Mouse (Mus musculus): ENCODE data around the gene Magi2. TPM values are rescaled to one million over a fixed set of nuclear protein-coding genes. Genes with fewer than 3 reads are reported as not detected.

The Magi2 gene
- polyA plus RNA-seq, 1 experiment from 2014 or later, result 0.78 TPM

DNA sequence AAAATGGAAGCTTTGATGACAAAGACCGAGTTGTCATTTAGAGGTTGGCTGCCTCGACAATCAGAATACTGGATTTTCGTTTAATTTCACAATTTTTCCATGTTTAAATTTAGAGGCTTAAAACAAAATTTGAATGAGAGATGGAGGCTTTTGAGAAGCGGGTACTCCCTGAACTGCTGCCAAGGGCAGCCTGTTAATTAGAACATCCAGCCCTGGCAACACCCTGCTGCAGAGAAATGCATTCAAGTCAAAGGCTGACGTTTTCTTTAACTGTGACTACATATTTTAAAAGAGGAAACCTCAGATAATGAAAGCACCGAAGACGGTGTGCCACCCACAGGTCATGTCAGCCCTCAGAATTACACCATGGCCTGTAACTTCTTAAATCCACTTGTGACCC is 1415.4 kb downstream of the Magi2 start:
- no peak for DNase-seq (ENCODE audit: low spot score)

DNA sequence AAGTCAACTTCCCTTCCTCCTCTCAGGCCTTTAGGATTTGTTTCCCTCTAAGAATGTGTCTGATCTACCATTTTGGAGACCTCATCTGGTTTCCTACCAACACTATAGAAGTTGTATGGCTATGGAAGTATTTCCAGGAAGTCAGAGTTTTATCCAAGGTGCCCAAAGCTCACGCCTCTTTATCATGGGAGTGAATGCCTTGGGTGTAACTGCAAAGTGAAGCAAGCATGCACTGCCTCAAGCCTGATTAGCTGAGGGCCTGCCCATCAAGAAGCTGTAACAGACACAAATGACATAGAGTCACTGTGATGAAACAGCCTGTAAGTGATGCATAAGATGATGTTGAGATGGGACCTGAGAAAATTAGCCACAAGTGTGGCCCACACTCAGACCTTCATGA is 1416.9 kb downstream of the Magi2 start:
- no peak for DNase-seq (ENCODE audit: low spot score)

GRCm38 (mm10) chr5:20646947-20647346 is 1420.1 kb downstream of the Magi2 start:
- no peak for DNase-seq (ENCODE audit: low spot score)

- DNase-seq (ENCODE audit: low spot score), result no peak
These were observed 1426.8 kb downstream of the Magi2 start for GRCm38 (mm10) chr5:20653425-20654185.

DNA sequence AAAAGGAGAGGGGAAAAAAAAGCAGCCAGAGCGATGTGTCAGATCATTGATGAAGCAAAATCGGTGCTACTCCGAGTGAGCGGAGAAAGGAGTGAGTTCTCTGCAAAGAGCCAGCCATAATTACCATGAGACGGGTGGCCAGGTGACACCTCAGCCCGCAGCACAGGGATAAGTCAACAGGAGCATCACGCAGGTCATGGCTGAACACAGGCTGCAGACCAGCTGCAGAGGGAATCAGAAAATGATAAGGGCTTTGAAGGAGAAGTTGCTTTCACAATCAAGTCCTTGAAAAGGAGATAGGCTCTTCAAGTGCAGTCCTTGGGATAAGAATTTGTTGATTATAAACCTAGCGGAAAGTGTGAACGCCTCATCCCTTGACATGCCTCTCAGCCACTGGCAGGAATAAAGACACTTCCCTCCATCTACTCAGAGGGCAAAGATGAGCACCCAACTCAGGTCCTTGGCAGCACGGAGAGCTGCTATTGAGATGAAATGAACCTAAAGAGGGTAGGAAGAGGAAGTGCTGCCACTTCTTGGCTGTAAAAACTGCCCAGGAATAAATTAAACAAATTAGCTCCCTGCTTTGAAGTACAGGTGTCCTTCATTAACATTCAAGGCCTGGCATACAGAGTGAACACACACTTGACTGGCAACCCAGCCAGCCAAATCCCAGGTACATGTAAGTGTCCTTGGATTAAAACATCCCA is 1428.1 kb downstream of the Magi2 start:
- no peak for DNase-seq (ENCODE audit: low spot score)

- DNase-seq (ENCODE audit: low spot score), result no peak
These were observed 1430.2 kb downstream of the Magi2 start for GRCm38 (mm10) chr5:20657056-20657455.

- no peak for DNase-seq (ENCODE audit: low spot score)
These were observed 1440.8 kb downstream of the Magi2 start for GRCm38 (mm10) chr5:20667601-20668000.

- DNase-seq (ENCODE audit: low spot score), result no peak
These were observed 1442.0 kb downstream of the Magi2 start for GRCm38 (mm10) chr5:20668736-20669355.

DNA sequence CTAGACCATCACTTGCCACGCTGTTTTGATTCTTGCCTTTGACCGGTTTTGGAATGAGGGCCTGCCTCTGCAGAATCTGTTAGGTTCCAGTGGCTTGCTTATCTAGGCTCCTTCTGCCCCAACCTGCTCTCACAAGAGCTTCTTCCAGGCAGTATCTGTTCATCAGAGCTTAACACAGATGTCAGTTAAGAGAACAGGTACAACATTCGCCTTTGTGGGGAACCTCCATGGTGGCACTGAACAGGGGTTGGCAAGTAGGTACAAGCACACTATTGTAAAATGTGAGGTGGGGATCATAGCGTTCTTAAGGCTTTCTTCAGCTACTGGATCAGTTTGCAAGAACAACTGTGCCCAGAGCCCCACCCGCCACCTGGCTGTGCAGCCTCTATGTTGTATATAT is 1442.6 kb downstream of the Magi2 start:
- DNase-seq (ENCODE audit: low spot score), result no peak

- no peak for DNase-seq (ENCODE audit: low spot score)
These were observed 1445.0 kb downstream of the Magi2 start for GRCm38 (mm10) chr5:20671826-20672225.

DNA sequence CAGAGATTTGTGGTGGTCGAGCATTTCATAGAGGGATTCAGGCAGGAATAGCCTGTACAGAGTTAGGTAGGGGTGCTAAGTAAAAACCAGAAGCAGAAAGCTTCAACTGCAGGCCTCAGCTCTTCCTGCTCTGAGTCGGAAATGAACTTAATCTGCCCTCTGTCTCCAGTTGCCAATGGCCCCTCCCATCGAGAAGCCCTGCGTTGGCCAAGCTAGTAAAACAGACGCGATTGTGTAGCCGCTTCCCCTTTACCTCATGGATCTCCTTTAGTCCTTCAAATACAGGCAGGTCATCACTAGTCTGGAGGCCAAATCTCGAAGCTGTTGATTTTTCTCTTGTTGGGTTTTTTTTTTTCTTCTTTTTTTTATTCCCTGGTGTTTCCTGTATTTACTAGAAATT is 1447.7 kb downstream of the Magi2 start:
- no peak for DNase-seq (ENCODE audit: low spot score)

- no peak for DNase-seq (ENCODE audit: low spot score)
These were observed 1448.4 kb downstream of the Magi2 start for GRCm38 (mm10) chr5:20675163-20675665.

DNA sequence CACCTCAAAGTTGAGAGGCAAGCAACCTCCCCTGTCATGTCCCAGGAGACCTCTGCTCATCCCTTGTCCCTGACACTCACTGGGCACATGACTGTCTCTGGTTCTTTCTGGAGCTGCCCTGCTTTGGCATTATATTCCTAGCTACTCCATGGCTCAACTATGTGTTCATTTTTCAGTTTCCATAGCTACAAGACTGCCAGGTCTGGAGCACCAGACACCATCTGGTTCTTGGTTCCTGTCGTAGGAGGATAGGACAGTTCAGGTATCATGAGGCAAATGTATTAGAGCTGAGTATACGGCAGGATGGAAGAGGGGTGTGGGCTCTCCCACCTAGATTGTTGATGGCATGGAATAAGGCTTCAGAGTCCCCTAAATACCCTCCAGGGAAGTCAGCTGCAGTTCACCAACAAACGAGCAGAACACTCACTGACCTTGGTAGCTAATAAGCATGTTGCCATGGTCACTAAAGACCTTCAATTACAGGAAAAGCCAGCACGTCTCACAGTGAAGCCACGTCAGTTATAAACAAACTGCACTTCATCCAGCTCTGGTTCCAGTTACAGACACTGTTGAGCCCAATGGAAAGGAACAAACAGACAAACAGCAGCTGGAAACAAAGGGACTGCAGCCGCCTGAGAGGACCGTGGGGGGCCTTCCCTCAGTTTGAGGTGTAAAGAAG is 1449.5 kb downstream of the Magi2 start:
- DNase-seq (ENCODE audit: low spot score), result no peak

GRCm38 (mm10) chr5:20677246-20677645 is 1450.4 kb downstream of the Magi2 start:
- no peak for DNase-seq (ENCODE audit: low spot score)

- no peak for DNase-seq (ENCODE audit: low spot score)
These were observed 1451.7 kb downstream of the Magi2 start for GRCm38 (mm10) chr5:20678573-20678972.

GRCm38 (mm10) chr5:20679920-20680319 is 1453.1 kb downstream of the Magi2 start:
- DNase-seq (ENCODE audit: low spot score), result no peak

- DNase-seq (ENCODE audit: low spot score), result peak; percentile 7
These were observed 1454.1 kb downstream of the Magi2 start for GRCm38 (mm10) chr5:20680833-20681530.

DNA sequence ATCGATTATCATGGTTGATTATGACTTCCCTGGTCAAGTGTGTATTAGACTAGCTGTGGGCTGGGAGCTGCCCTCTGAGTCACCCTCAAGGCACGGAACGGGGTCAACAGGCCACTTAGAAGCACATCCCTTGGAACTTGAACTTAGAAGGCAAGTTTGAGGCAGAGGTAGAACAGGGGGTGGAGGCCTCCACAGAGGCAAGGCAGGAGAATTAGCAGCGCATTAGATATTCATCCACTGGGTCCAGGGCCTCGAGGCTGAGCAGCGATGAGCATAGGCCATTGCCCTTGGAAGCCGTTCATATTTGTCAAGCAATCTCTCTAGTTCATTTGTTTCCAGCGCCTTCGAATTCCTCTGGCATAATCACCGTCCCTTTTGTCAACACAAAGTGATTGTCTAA is 1454.8 kb downstream of the Magi2 start:
- no peak for DNase-seq (ENCODE audit: low spot score)

GRCm38 (mm10) chr5:20682208-20682607 is 1455.4 kb downstream of the Magi2 start:
- DNase-seq (ENCODE audit: low spot score), result no peak

- no peak for DNase-seq (ENCODE audit: low spot score)
These were observed 1457.3 kb downstream of the Magi2 start for GRCm38 (mm10) chr5:20684112-20684511.

- no peak for DNase-seq (ENCODE audit: low spot score)
These were observed 1465.4 kb downstream of the Magi2 start for GRCm38 (mm10) chr5:20692230-20692629.

Data from thymus, postnatal 0 days (tissue).